Mouse (Mus musculus): ENCODE results near the gene Ppp1r14d. TPM values are rescaled to one million over a fixed set of nuclear protein-coding genes. Genes with fewer than 3 reads are reported as not detected.

Gene Ppp1r14d
- 0.67 and 1.00 TPM in 2 replicates for polyA plus RNA-seq (2014; fragmentation: Nextera tagmentation; extraction: Ambion mirVana)

DNA sequence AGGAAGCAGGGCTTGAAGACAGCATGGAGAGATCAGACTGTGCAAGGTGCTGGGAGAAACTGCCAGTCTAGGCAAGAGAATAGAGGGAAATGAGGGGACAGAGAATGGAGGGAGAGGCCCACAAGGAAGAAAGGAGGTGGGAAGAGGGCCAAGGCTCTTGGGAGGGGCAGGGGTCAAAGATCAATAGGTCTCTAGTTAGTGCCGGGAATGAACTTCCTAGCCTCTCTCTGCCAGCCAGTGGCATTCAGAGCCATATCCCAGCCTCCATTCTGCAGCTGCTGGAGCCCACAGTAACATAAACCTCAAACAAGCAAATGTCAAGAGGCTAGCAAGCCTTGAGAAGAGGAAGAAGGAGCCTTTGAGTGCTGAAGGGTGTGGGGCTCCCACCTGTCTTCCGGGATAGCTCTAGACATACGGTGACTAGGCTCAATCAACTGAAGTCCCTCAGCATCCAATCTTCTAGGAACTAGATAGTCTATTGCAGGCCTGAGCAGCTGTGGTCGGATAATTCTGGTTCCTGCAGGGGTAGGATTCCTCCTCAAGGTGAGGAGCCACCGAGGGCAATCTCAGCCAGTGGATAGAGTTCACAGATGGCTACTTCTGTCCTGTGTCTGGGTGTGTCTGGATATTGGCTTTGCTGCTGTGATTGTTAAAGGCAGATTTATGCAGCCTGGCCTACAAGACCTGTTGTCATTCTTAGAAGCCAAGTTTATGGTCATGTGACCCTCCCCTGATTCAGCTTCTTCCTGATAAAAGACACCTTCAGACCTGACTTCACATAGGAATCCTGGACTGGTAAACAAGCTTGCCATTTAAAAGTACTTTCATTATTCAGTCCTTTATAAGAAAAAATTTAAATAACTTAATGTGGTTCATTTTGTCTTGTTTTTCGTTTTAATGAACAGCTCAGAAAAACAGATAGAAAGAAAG is at the start of gene Ppp1r14d:
Gene Ppp1r14d, minus strand, starts transcription at position 132 of the 930 bp plus-strand sequence.
- ATAC-seq (ENCODE audit: insufficient number of reproducible peaks, insufficient read depth, low FRiP score, low read depth) = no peak
- Histone ChIP-seq H3K4me1 (ENCODE audit: control insufficient read depth, insufficient read depth, low read length) (no peaks in the 10 kb centered on the region), H3K9me3 (ENCODE audit: control insufficient read depth, low read depth, low read length) (no peaks in the 10 kb centered on the region), H3K4me3 (ENCODE audit: low read depth, low read length) (no peak within 1 kb of the TSS), H3K4me2 (replicated peaks; ENCODE audit: low read depth, low read length) (no peak within 1 kb of the TSS), H3K36me3 (ENCODE audit: control insufficient read depth, insufficient read depth, low read length) (no peaks in the 10 kb centered on the region), H3K9ac (replicated peaks; ENCODE audit: low read depth, low read length) (no peak within 1 kb of the TSS), H3K27ac (ENCODE audit: low read length) (no peak within 1 kb of the TSS), H3K27me3 (ENCODE audit: control insufficient read depth, insufficient read depth, low read length) (no peaks in the 10 kb centered on the region)
- 64% methylated on average over 6 of the region's 6 CpGs for WGBS

DNA sequence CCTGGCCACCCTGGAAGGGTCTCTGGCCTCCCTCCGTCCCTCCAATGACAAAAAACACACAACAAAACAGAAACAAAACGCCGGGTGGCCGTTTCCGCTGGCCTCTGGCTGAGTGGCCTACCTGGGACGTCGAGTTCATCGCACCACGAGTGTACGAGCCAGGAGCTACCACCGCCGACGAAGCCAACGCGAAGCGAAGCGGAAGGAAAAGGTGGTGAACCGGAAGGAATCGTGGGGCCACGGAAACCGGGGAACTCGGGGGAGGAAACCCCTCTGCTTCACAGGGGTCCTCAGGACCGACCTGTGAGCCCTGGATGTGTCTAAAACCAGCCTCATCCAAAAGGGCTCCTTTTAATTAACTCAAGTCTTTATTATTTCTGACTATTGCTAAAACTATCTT is 48.1 kb upstream of the Ppp1r14d start:
- Histone ChIP-seq H3K36me3 (ENCODE audit: control insufficient read depth, insufficient read depth, low read length) (no peaks in the 10 kb centered on the region), H3K27ac (ENCODE audit: low read length) (no peak overlapping the region), H3K4me1 (ENCODE audit: control insufficient read depth, insufficient read depth, low read length) (no peaks in the 10 kb centered on the region), H3K4me3 (ENCODE audit: low read depth, low read length) (no peak overlapping the region), H3K9ac (replicated peaks; ENCODE audit: low read depth, low read length) (no peak overlapping the region), H3K9me3 (ENCODE audit: control insufficient read depth, low read depth, low read length) (no peaks in the 10 kb centered on the region), H3K4me2 (replicated peaks; ENCODE audit: low read depth, low read length) (no peak overlapping the region), H3K27me3 (ENCODE audit: control insufficient read depth, insufficient read depth, low read length) (no peaks in the 10 kb centered on the region)
- no peak for ATAC-seq (ENCODE audit: insufficient number of reproducible peaks, insufficient read depth, low FRiP score, low read depth)
- 88% methylated on average over 23 of the region's 23 CpGs for WGBS

DNA sequence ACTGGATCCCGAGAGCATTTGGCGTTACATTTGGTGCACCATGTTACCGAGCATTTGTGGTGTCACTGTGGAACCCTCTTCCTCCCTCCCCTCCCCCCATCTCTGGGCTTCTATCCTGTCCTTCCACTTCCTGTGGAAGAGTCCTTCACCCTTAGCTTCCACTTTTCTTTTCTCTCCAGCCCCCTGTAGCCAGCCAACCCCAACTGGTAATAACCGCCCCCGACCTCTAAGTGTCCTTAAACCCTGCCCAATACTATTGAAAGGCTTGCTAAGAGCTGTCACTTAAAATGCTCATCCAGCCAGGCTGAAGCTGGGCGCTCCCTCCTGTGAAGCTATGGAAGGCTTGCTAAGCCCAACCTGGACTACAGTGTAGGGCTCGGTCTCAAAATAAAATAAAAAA is 47.2 kb upstream of the Ppp1r14d start:
- Histone ChIP-seq H3K9ac (replicated peaks; ENCODE audit: low read depth, low read length) (no peak overlapping the region), H3K4me1 (ENCODE audit: control insufficient read depth, insufficient read depth, low read length) (no peaks in the 10 kb centered on the region), H3K4me3 (ENCODE audit: low read depth, low read length) (no peak overlapping the region), H3K27me3 (ENCODE audit: control insufficient read depth, insufficient read depth, low read length) (no peaks in the 10 kb centered on the region), H3K36me3 (ENCODE audit: control insufficient read depth, insufficient read depth, low read length) (no peaks in the 10 kb centered on the region), H3K4me2 (replicated peaks; ENCODE audit: low read depth, low read length) (no peak overlapping the region), H3K9me3 (ENCODE audit: control insufficient read depth, low read depth, low read length) (no peaks in the 10 kb centered on the region), H3K27ac (ENCODE audit: low read length) (no peak overlapping the region)
- ATAC-seq (ENCODE audit: insufficient number of reproducible peaks, insufficient read depth, low FRiP score, low read depth) = no peak
- WGBS = 76% methylated on average over 7 of the region's 7 CpGs

DNA sequence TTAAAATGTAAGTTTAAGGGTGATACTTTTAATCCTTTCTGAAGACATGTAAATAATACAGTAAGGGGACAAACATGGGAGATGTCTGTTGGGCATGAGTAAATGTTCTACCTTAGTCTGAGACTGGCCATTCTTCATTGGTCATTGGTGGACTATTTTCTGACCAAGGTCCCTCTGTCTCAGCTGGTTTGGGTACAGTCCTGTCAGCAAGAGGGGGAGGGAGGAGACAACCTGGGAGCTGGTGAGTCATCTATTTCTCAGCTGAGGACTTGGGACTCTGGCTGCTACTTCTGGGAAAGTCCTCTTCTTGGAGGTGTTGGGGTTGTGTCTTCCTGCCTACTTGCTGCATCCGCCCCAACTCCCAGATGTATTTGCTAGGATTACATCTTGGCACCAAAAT is 44.4 kb upstream of the Ppp1r14d start:
- H3K4me1 ChIP-seq (ENCODE audit: control insufficient read depth, insufficient read depth, low read length) = no peaks in the 10 kb centered on the region
- H3K27me3 ChIP-seq (ENCODE audit: control insufficient read depth, insufficient read depth, low read length) = no peaks in the 10 kb centered on the region
- H3K4me2 ChIP-seq (replicated peaks; ENCODE audit: low read depth, low read length) = no peak overlapping the region
- no peak for ATAC-seq (ENCODE audit: insufficient number of reproducible peaks, insufficient read depth, low FRiP score, low read depth)
- H3K27ac ChIP-seq (ENCODE audit: low read length) = no peak overlapping the region
- H3K9me3 ChIP-seq (ENCODE audit: control insufficient read depth, low read depth, low read length) = no peaks in the 10 kb centered on the region
- H3K4me3 ChIP-seq (ENCODE audit: low read depth, low read length) = no peak overlapping the region
- WGBS = 79% methylated on average over 1 of the region's 1 CpGs
- H3K9ac ChIP-seq (replicated peaks; ENCODE audit: low read depth, low read length) = no peak overlapping the region
- no peaks in the 10 kb centered on the region for H3K36me3 ChIP-seq (ENCODE audit: control insufficient read depth, insufficient read depth, low read length)

DNA sequence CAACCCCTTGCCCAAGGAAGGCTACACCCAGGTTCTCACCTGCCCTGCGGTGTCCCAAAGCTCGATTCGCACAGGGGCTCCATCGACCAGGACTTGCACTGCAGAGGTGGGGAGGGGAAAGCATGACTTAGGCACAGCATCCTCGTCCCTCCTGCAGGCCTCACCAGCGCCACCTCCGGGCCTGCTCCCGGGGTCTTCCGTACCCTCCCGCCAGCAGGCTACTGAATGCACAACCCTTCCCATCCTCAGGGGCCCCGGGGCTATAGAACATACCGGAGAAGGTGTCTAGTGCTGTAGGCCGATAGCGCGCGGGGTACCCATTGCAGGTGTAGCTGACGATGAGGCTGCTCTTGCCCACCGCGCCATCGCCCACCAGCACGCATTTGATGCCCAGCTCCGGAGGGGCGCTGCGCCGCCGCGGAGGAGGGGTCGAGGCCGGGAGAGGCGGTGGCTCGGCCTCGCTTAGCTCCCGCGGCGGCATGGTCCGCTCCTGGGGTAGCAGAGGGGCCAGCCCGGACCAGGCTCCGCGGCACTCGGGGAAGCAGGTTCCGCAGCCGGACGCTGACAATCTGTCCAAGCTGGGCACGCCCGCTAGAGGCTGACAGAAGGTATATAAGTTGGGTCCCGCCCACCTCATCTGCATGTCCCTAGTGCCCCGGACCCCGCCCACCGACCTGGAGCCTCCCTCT is 41.1 kb upstream of the Ppp1r14d start, which contains the start of gene Rhov:
Gene Rhov, minus strand, starts transcription at position 630 of the 689 bp plus-strand sequence.
- H3K9ac ChIP-seq (replicated peaks; ENCODE audit: low read depth, low read length) = peak within 1 kb of the TSS; percentile 28; the same call in 1 of the 2 replicates
- peak within 1 kb of the TSS; percentile 99 for H3K4me2 ChIP-seq (replicated peaks; ENCODE audit: low read depth, low read length)
- H3K4me3 ChIP-seq (ENCODE audit: low read depth, low read length) = peak within 1 kb of the TSS; percentile 57
- H3K9me3 ChIP-seq (ENCODE audit: control insufficient read depth, low read depth, low read length) = no peaks in the 10 kb centered on the region
- no peak within 1 kb of the TSS for H3K27ac ChIP-seq (ENCODE audit: low read length)
- peak; percentile 80 for ATAC-seq (ENCODE audit: insufficient number of reproducible peaks, insufficient read depth, low FRiP score, low read depth)
- no peaks in the 10 kb centered on the region for H3K27me3 ChIP-seq (ENCODE audit: control insufficient read depth, insufficient read depth, low read length)
- 1% methylated on average over 49 of the region's 49 CpGs for WGBS
- no peaks in the 10 kb centered on the region for H3K4me1 ChIP-seq (ENCODE audit: control insufficient read depth, insufficient read depth, low read length)
- H3K36me3 ChIP-seq (ENCODE audit: control insufficient read depth, insufficient read depth, low read length) = no peaks in the 10 kb centered on the region

DNA sequence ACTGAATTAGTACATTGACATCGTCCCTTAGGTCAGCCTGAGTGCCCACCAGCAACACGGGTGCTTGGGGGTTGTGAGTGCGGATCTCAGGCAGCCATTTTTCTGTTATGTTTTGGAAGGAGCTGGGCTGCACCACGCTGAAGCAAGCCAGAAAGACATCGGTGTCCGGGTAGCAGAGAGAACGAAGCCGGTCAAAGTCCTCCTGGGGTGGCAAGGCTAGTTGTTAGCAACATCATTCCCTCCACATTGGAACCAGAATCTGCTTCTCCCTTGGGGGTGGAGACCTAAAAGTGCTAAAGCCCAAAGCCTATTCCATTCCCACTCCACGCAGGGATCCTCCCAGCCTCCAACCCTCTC is 40.6 kb upstream of the Ppp1r14d start:
- no peak for ATAC-seq (ENCODE audit: insufficient number of reproducible peaks, insufficient read depth, low FRiP score, low read depth)
- H3K27ac ChIP-seq (ENCODE audit: low read length) = no peak overlapping the region
- WGBS = 52% methylated on average over 9 of the region's 9 CpGs
- no peaks in the 10 kb centered on the region for H3K36me3 ChIP-seq (ENCODE audit: control insufficient read depth, insufficient read depth, low read length)
- no peaks in the 10 kb centered on the region for H3K4me1 ChIP-seq (ENCODE audit: control insufficient read depth, insufficient read depth, low read length)
- no peaks in the 10 kb centered on the region for H3K27me3 ChIP-seq (ENCODE audit: control insufficient read depth, insufficient read depth, low read length)
- 0 out of 2 replicates have a peak overlapping the region, but pooled peaks have one; percentile 28 for H3K9ac ChIP-seq (replicated peaks; ENCODE audit: low read depth, low read length)
- no peaks in the 10 kb centered on the region for H3K9me3 ChIP-seq (ENCODE audit: control insufficient read depth, low read depth, low read length)
- H3K4me2 ChIP-seq (replicated peaks; ENCODE audit: low read depth, low read length) = peak overlapping the region; percentile 99
- H3K4me3 ChIP-seq (ENCODE audit: low read depth, low read length) = peak overlapping the region; percentile 57

DNA sequence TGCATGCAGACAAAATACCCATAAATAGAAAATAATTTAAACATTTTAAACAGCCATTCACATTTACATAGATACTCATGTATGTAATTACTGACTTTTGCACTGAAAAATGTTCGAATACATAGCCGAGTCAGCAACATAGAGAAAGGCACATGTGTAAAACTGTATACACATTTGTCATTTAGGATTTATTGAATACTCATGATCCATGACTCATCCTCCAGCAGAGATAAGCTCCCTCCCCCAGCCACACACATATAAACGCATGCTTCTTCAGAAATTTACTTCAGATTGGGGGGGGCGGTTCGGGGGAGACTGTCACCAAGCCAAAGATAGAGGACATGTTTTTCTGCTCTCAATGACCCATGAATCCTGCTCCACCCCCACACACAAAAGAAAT is 34.1 kb upstream of the Ppp1r14d start:
- 0 out of 2 replicates have a peak, but pooled peaks cover 5% of the 10 kb centered on the region for H3K4me1 ChIP-seq (ENCODE audit: control insufficient read depth, insufficient read depth, low read length)
- H3K27me3 ChIP-seq (ENCODE audit: control insufficient read depth, insufficient read depth, low read length) = no peaks in the 10 kb centered on the region
- no peak overlapping the region for H3K4me3 ChIP-seq (ENCODE audit: low read depth, low read length)
- no peaks in the 10 kb centered on the region for H3K9me3 ChIP-seq (ENCODE audit: control insufficient read depth, low read depth, low read length)
- 63% methylated on average over 5 of the region's 5 CpGs for WGBS
- no peak overlapping the region for H3K27ac ChIP-seq (ENCODE audit: low read length)
- ATAC-seq (ENCODE audit: insufficient number of reproducible peaks, insufficient read depth, low FRiP score, low read depth) = no peak
- no peak overlapping the region for H3K4me2 ChIP-seq (replicated peaks; ENCODE audit: low read depth, low read length)
- H3K36me3 ChIP-seq (ENCODE audit: control insufficient read depth, insufficient read depth, low read length) = no peaks in the 10 kb centered on the region
- no peak overlapping the region for H3K9ac ChIP-seq (replicated peaks; ENCODE audit: low read depth, low read length)

DNA sequence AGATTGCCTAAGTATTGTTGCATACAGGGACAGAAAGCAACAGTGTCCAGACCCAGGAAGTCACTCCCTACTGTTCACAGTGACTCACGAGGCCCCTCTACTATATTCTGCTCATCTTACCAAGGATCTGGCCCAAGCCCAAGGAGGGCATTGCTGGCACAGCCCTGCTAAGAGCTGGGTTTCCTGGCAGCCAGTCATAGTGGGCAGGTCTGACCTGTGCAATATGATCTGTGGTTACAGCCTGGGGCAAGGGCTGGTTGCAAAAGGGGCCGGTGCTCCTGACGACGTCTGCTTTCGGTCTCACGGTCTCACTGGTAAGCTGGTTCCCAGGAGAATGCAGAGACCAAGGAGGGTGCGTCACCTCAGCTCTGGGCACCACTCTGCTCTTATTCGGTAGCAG is 33.3 kb upstream of the Ppp1r14d start:
- no peak overlapping the region for H3K4me2 ChIP-seq (replicated peaks; ENCODE audit: low read depth, low read length)
- WGBS = 22% methylated on average over 8 of the region's 8 CpGs

More for the DNA sequence above, 33.3 kb upstream of the Ppp1r14d start:
- Histone ChIP-seq H3K4me1 (ENCODE audit: control insufficient read depth, insufficient read depth, low read length) (0 out of 2 replicates have a peak, but pooled peaks cover 5% of the 10 kb centered on the region), H3K4me3 (ENCODE audit: low read depth, low read length) (no peak overlapping the region), H3K9me3 (ENCODE audit: control insufficient read depth, low read depth, low read length) (no peaks in the 10 kb centered on the region), H3K36me3 (ENCODE audit: control insufficient read depth, insufficient read depth, low read length) (no peaks in the 10 kb centered on the region), H3K27me3 (ENCODE audit: control insufficient read depth, insufficient read depth, low read length) (no peaks in the 10 kb centered on the region), H3K9ac (replicated peaks; ENCODE audit: low read depth, low read length) (no peak overlapping the region), H3K27ac (ENCODE audit: low read length) (no peak overlapping the region)
- ATAC-seq (ENCODE audit: insufficient number of reproducible peaks, insufficient read depth, low FRiP score, low read depth) = peak; percentile 67; the same call in 1 of the 2 replicates
